Mouse (Mus musculus) stomach, embryonic 15.5 days (tissue): ENCODE data around the gene Pjvk. TPM values are rescaled to one million over a fixed set of nuclear protein-coding genes. Genes with fewer than 3 reads are reported as not detected.
A peak's percentile ranks its signal among the peaks of the same experiment; 100 is the strongest.

Experiments
- ATAC-seq: fragments of 200-750 bp; cut with Nextera tagmentation; 2 replicates; pipeline ENCODE4 v1.8.0; 2017; ENCODE audit warnings: low read depth, moderate number of reproducible peaks, moderate TSS enrichment; ENCODE audit not compliant: insufficient read depth, low FRiP score
- H3K27ac ChIP-seq: fragments of 300-500 bp; sonication (generic); 2 replicates; pipeline ENCODE4 v1.5.1; 2015; ENCODE audit warnings: mild to moderate bottlenecking, inconsistent platforms
- H3K27me3 ChIP-seq: fragments of 300-500 bp; sonication (generic); replicated peaks from 2 replicates; pipeline ENCODE4 v1.6.1; 2015; ENCODE audit warnings: inconsistent platforms
- H3K36me3 ChIP-seq: fragments of 300-500 bp; sonication (generic); 2 replicates; pipeline ENCODE4 v1.6.1; 2015; ENCODE audit warnings: inconsistent platforms
- H3K4me1 ChIP-seq: fragments of 300-500 bp; sonication (generic); 2 replicates; pipeline ENCODE4 v1.6.1; 2015; ENCODE audit warnings: inconsistent platforms
- H3K4me2 ChIP-seq: fragments of 300-500 bp; sonication (generic); 2 replicates; pipeline ENCODE4 v1.6.1; 2015; ENCODE audit warnings: mild to moderate bottlenecking, inconsistent platforms
- H3K4me3 ChIP-seq: fragments of 300-500 bp; sonication (generic); replicated peaks from 2 replicates; pipeline ENCODE4 v1.5.1; 2015; ENCODE audit warnings: inconsistent platforms
- H3K9ac ChIP-seq: fragments of 300-500 bp; sonication (generic); 2 replicates; pipeline ENCODE4 v1.6.1; 2015; ENCODE audit warnings: inconsistent platforms
- H3K9me3 ChIP-seq: fragments of 300-500 bp; sonication (generic); 2 replicates; pipeline ENCODE4 v1.6.1; 2016; ENCODE audit warnings: inconsistent platforms
- WGBS: fragments of 180-500 bp; shearing (Covaris S2); methylation state at CpG from one replicate; pipeline ENCODE4 v1.1.7; 2015; 5-methylcytosine and 5-hydroxymethylcytosine counted together
- polyA plus RNA-seq: library from polyadenylated mRNA; unstranded; fragments of >200 nt; fragmentation: Nextera tagmentation; extraction: Ambion mirVana; gene quantifications from 2 replicates; pipeline ENCODE4 v1.2.1, GENCODE M21; 2015

Pjvk gene
- polyA plus RNA-seq, 1 experiment from 2014 or later, result 0.32 TPM

DNA sequence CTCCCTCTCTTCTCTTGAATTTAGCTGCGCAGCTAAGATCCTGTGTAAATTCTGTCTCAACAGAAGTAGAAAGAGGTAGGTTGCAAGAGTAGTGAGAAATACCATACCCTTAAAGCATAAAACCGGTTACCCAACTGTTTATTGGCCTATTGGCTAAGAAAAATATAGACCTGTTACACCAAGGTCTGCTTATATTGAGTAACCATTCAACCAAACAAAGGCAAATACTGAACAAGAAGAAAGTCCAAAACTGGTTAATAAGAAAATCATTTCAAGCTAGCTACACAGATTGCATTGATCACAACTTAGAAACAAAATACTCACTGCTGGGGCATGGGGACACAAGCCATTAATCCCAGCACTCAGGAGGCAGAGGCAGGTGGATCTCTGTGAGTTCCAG, 8.6 kb upstream of the Pjvk start:
- peaks cover 3% of the 10 kb centered on the region; the same call in 1 of the 2 replicates for H3K36me3 ChIP-seq
- no peaks in the 10 kb centered on the region for H3K4me1 ChIP-seq
- no peaks in the 10 kb centered on the region for H3K9me3 ChIP-seq
- H3K9ac ChIP-seq, result no peak overlapping the region
- H3K4me3 ChIP-seq, result no peak overlapping the region
- H3K27ac ChIP-seq, result no peak overlapping the region
- H3K27me3 ChIP-seq, result no peaks in the 10 kb centered on the region
- H3K4me2 ChIP-seq, result no peak overlapping the region
- no peak for ATAC-seq
- WGBS, result 90% methylated on average over 2 of the region's 2 CpGs

DNA sequence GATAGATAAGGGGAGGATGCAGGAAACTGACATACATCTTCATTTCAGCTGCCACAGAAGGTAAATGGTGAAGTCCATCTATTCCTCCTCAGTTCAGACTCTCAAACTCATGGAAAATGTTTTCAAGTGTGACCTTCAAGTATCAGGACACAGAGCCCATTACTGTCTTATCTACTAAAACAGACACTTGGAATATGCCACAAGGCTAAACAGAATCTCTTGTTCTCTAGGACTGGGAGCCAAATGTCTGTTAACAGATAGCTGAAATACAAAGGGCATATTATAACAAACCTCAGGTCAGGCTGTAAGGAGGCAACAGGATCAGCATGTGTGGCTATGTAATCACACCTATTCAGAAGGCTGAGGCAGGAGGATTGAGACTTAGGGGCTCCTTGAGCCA, 4.5 kb upstream of the Pjvk start:
- Histone ChIP-seq H3K9ac (no peak overlapping the region), H3K4me2 (no peak overlapping the region), H3K4me3 (no peak overlapping the region), H3K9me3 (no peaks in the 10 kb centered on the region), H3K27me3 (no peaks in the 10 kb centered on the region), H3K27ac (no peak overlapping the region), H3K4me1 (peaks cover 3% of the 10 kb centered on the region; the same call in 1 of the 2 replicates), H3K36me3 (no peaks in the 10 kb centered on the region; the same call in 1 of the 2 replicates)
- no peak for ATAC-seq

GRCm38 (mm10) chr2:76647441-76647869, 821 bp upstream of the Pjvk start:
- Histone ChIP-seq H3K4me2 (peak overlapping the region; percentile 92), H3K9ac (peak overlapping the region; percentile 69), H3K4me1 (peaks cover 4% of the 10 kb centered on the region; the same call in 1 of the 2 replicates), H3K27me3 (no peaks in the 10 kb centered on the region), H3K4me3 (peak overlapping the region; percentile 81), H3K9me3 (no peaks in the 10 kb centered on the region), H3K27ac (peak overlapping the region; percentile 90), H3K36me3 (no peaks in the 10 kb centered on the region)
- peak; percentile 33 for ATAC-seq
- WGBS, result 0% methylated on average over 32 of the region's 32 CpGs

DNA sequence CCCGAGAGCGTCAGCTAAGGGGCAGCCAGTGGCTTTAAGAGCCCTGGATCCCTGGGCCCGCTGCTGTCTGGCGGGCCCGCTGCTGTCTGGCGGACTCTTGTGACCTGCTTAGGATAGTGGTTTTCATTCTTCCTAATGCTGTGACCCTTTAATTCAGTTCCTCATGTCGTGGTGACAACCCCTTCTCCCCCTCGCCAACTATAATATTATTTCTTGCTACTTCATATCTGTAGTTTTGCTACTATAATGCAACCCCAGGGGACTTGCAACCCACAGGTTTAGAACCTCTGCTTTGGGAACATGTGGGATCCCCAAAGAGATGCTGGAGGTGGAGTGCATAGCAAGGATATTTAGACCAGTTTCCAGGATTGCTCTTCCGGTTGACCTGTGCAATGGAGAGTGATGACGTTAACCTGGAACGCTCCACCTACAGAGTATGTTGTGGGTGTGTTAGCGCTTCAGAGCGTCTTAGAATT, 428 bp downstream of the Pjvk start:
- 29% methylated on average over 13 of the region's 13 CpGs for WGBS
- Histone ChIP-seq H3K9ac (peak overlapping the region; percentile 41; the same call in 1 of the 2 replicates), H3K27me3 (no peaks in the 10 kb centered on the region), H3K4me1 (peaks cover 4% of the 10 kb centered on the region; the same call in 1 of the 2 replicates), H3K4me2 (peak overlapping the region; percentile 92), H3K4me3 (peak overlapping the region; percentile 81), H3K36me3 (no peaks in the 10 kb centered on the region), H3K27ac (peak overlapping the region; percentile 86), H3K9me3 (no peaks in the 10 kb centered on the region)
- no peak for ATAC-seq

- H3K4me3 ChIP-seq, result no peak overlapping the region
- H3K27me3 ChIP-seq, result no peaks in the 10 kb centered on the region
- H3K27ac ChIP-seq, result no peak overlapping the region
- no peaks in the 10 kb centered on the region for H3K36me3 ChIP-seq
- WGBS, result 85% methylated on average over 4 of the region's 4 CpGs
- no peak for ATAC-seq
- no peak overlapping the region for H3K4me2 ChIP-seq
- H3K4me1 ChIP-seq, result 0 out of 2 replicates have a peak, but pooled peaks cover 4% of the 10 kb centered on the region
- no peak overlapping the region for H3K9ac ChIP-seq
- H3K9me3 ChIP-seq, result no peaks in the 10 kb centered on the region
Observed at GRCm38 (mm10) chr2:76653070-76653469, 4.8 kb downstream of the Pjvk start.

- Histone ChIP-seq H3K27ac (no peak overlapping the region), H3K36me3 (no peaks in the 10 kb centered on the region), H3K9ac (no peak overlapping the region), H3K27me3 (no peaks in the 10 kb centered on the region), H3K4me2 (no peak overlapping the region), H3K4me1 (no peaks in the 10 kb centered on the region), H3K4me3 (no peak overlapping the region), H3K9me3 (no peaks in the 10 kb centered on the region)
- ATAC-seq, result peak; percentile 22; the same call in 1 of the 2 replicates
- WGBS, result 72% methylated on average over 5 of the region's 5 CpGs
Observed at GRCm38 (mm10) chr2:76654646-76655045, 6.4 kb downstream of the Pjvk start.

DNA sequence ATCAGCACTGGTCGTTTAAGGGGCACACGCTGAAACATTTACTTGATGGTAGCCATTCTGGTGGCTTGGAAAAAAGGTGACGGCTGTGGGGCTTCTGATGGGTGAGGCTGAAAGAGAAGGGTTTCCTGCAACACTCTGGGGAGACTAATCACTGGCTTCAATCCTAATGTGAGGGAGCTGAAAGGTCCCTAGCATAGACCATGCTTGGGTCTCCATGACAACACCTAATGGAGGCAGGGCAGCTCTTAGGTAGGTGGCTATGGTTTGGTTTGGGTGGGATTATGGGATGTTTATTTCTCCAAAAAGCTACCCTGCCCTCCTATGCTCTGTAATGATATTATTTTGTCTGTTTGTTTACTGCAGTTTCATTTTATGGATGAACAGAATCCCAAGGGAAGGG, 7.2 kb downstream of the Pjvk start:
- Histone ChIP-seq H3K36me3 (no peaks in the 10 kb centered on the region), H3K9ac (no peak overlapping the region), H3K4me2 (no peak overlapping the region), H3K9me3 (no peaks in the 10 kb centered on the region), H3K4me1 (no peaks in the 10 kb centered on the region), H3K27ac (no peak overlapping the region), H3K4me3 (no peak overlapping the region), H3K27me3 (no peaks in the 10 kb centered on the region)
- no peak for ATAC-seq
- 77% methylated on average over 3 of the region's 3 CpGs for WGBS

GRCm38 (mm10) chr2:76655982-76656381, 7.7 kb downstream of the Pjvk start:
- no peak overlapping the region for H3K9ac ChIP-seq
- no peak overlapping the region for H3K27ac ChIP-seq
- WGBS, result 6% methylated on average over 1 of the region's 1 CpGs
- H3K4me2 ChIP-seq, result no peak overlapping the region
- no peak for ATAC-seq
- H3K36me3 ChIP-seq, result no peaks in the 10 kb centered on the region
- H3K27me3 ChIP-seq, result no peaks in the 10 kb centered on the region
- no peaks in the 10 kb centered on the region for H3K9me3 ChIP-seq
- H3K4me1 ChIP-seq, result no peaks in the 10 kb centered on the region
- H3K4me3 ChIP-seq, result no peak overlapping the region

DNA sequence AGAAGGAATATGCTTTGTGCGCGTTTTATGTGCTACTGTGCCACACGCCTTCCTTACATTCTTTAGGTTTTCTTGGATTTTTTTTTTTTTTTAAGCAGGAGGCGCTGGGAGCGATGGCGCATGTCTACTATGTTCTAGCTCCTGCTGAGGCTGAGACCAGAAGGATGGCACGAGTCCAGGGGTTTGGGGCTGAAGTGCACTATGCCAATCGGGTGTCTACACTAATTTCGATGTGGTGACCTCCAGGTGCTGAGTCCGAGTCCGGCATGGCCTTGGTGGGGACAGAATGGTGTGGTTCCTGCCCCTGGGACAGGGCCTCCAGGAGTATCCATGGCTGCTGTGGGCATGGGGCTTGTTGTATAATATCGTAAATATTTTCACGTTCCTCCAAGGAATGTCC, 10.3 kb downstream of the Pjvk start:
- no peak overlapping the region for H3K4me2 ChIP-seq
- 73% methylated on average over 13 of the region's 13 CpGs for WGBS
- no peaks in the 10 kb centered on the region for H3K4me1 ChIP-seq
- H3K36me3 ChIP-seq, result 0 out of 2 replicates have a peak, but pooled peaks cover 10% of the 10 kb centered on the region
- H3K9ac ChIP-seq, result no peak overlapping the region
- H3K27me3 ChIP-seq, result no peaks in the 10 kb centered on the region
- H3K27ac ChIP-seq, result no peak overlapping the region
- no peak for ATAC-seq
- no peaks in the 10 kb centered on the region for H3K9me3 ChIP-seq
- H3K4me3 ChIP-seq, result no peak overlapping the region

DNA sequence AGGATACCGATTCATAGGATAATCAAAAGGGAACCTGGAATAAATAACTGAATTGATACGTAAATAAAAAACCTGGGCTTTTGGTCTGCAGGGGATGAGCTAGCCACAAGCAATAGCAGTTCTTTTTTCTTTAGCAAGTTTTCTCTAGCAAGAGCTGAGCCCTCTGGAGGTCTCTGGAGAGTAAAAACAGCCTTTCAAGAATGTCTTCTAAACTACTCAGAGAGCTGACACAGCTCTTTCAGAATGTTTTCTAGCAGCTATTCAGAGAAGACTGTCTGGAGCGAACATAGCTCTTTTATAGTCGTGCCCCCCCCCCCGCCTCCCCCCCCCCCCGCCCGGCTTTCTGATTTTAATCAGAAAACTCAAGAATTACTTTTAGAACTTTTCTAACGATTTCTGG, 11.1 kb downstream of the Pjvk start:
- H3K9ac ChIP-seq, result no peak overlapping the region
- 60% methylated on average over 6 of the region's 8 CpGs for WGBS
- H3K9me3 ChIP-seq, result no peaks in the 10 kb centered on the region
- H3K36me3 ChIP-seq, result 0 out of 2 replicates have a peak, but pooled peaks cover 10% of the 10 kb centered on the region
- H3K4me1 ChIP-seq, result no peaks in the 10 kb centered on the region
- H3K4me2 ChIP-seq, result no peak overlapping the region
- H3K4me3 ChIP-seq, result no peak overlapping the region
- no peaks in the 10 kb centered on the region for H3K27me3 ChIP-seq
- no peak for ATAC-seq
- no peak overlapping the region for H3K27ac ChIP-seq

- Histone ChIP-seq H3K36me3 (peaks cover 15% of the 10 kb centered on the region), H3K27ac (no peak overlapping the region), H3K4me1 (no peaks in the 10 kb centered on the region), H3K27me3 (no peaks in the 10 kb centered on the region), H3K4me2 (no peak overlapping the region), H3K9me3 (no peaks in the 10 kb centered on the region), H3K4me3 (no peak overlapping the region), H3K9ac (no peak overlapping the region)
- 94% methylated on average over 7 of the region's 7 CpGs for WGBS
- no peak for ATAC-seq
Observed at GRCm38 (mm10) chr2:76665531-76665930, 17.3 kb downstream of the Pjvk start.

DNA sequence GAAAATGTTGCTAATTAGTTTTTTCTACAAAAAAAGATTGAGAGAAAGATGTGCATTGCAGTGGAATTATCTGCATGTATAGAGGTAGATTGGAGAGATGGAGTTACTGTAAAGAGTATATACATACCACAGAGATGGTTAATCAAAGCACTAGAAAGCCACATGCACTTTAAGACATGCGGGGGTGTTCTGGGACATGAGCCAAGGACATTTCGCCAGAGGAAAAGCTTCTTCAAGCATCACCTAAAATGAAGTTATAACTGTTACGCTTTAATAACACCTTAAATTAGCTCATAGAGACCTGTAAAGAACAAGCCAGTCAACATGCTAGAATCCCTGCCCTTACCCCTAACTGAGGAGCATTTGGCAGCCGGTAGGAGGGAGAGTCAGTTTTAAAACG, 18.9 kb downstream of the Pjvk start:
- no peak for ATAC-seq
- Histone ChIP-seq H3K4me3 (no peak overlapping the region), H3K9me3 (no peaks in the 10 kb centered on the region), H3K27me3 (no peaks in the 10 kb centered on the region), H3K9ac (no peak overlapping the region), H3K4me1 (no peaks in the 10 kb centered on the region), H3K36me3 (peaks cover 9% of the 10 kb centered on the region), H3K27ac (no peak overlapping the region), H3K4me2 (no peak overlapping the region)
- WGBS, result 66% methylated on average over 5 of the region's 5 CpGs

DNA sequence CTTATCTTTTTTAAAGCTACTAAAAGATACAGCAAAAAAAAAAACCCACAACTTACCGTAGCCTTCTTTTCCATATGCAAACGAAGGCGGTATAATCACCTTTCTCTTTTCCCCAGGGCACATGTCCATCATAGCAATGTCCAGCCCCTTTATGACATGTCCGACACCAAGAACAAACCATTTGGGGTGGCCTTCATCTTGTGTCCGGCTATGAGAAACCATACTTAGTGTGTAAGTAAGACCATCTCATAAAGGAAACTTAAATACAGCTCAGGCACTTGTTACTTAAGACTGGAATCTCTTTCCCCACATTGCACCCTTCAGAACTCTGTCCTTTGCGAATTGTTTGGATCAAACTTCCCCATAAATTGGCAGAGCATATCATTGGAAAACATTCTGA, 23.4 kb downstream of the Pjvk start:
- no peak overlapping the region for H3K27ac ChIP-seq
- H3K9ac ChIP-seq, result 0 out of 2 replicates have a peak overlapping the region, but pooled peaks have one; percentile 17
- no peak for ATAC-seq
- 80% methylated on average over 6 of the region's 6 CpGs for WGBS
- H3K4me2 ChIP-seq, result peak overlapping the region; percentile 56
- H3K36me3 ChIP-seq, result no peaks in the 10 kb centered on the region
- H3K4me1 ChIP-seq, result peaks cover 8% of the 10 kb centered on the region; the same call in 1 of the 2 replicates
- peak overlapping the region; percentile 47 for H3K4me3 ChIP-seq
- H3K27me3 ChIP-seq, result no peaks in the 10 kb centered on the region
- no peaks in the 10 kb centered on the region for H3K9me3 ChIP-seq
